Mouse (Mus musculus) myocyte (in vitro differentiated cells): ENCODE measurements around the gene Naxe. TPM values are rescaled to one million over a fixed set of nuclear protein-coding genes. Genes with fewer than 3 reads are reported as not detected.

Source experiments
- H3K27me3 ChIP-seq: one replicate; pipeline ENCODE4 v1.6.1; 2011; ENCODE audit not compliant: control insufficient read depth, insufficient read depth, insufficient read length
- H3K36me3 ChIP-seq: one replicate; pipeline ENCODE4 v1.6.1; 2011; ENCODE audit not compliant: control insufficient read depth, insufficient read depth
- H3K4me2 ChIP-seq: one replicate; pipeline ENCODE4 v1.6.1; 2011; ENCODE audit warnings: low read depth, control low read depth
- H3K4me3 ChIP-seq: one replicate; pipeline ENCODE4 v1.5.1; 2011; ENCODE audit warnings: mild to moderate bottlenecking, control low read depth, moderate library complexity
- H3K79me2 ChIP-seq: one replicate; pipeline ENCODE4 v1.6.1; 2011; ENCODE audit not compliant: control insufficient read depth, insufficient read depth
- H3ac ChIP-seq: one replicate; pipeline ENCODE4 v1.6.1; 2011; ENCODE audit not compliant: control insufficient read depth, insufficient read length
- CEBPB ChIP-seq: IDR thresholded peaks from 2 replicates; pipeline ENCODE4 v1.6.1; 2011; ENCODE audit warnings: mild to moderate bottlenecking, moderate library complexity; ENCODE audit not compliant: poor library complexity, insufficient read depth, severe bottlenecking
- E2F4 ChIP-seq: IDR thresholded peaks from one replicate; pipeline ENCODE4 v1.6.1; 2011; ENCODE audit warnings: mild to moderate bottlenecking, control low read depth, moderate library complexity; ENCODE audit not compliant: insufficient read depth
- MAX ChIP-seq: IDR thresholded peaks from one replicate; pipeline ENCODE4 v1.6.1; 2011; ENCODE audit warnings: low read depth, mild to moderate bottlenecking, control low read depth
- MYOD1 ChIP-seq, 3 experiments: IDR thresholded peaks; one replicate each; pipeline ENCODE4 v1.6.1; 2011; ENCODE audit warnings: control low read depth in 2 of 3, low read depth in 2 of 3, mild to moderate bottlenecking in 2 of 3, moderate library complexity in 1 of 3; ENCODE audit not compliant: insufficient read length in 2 of 3, control insufficient read depth in 1 of 3
- MYOG ChIP-seq, 3 experiments: IDR thresholded peaks; one replicate each; pipeline ENCODE4 v1.6.1; 2011; ENCODE audit warnings: control low read depth in 2 of 3, low read depth in 2 of 3, mild to moderate bottlenecking in 2 of 3; ENCODE audit not compliant: insufficient read length in 2 of 3, control insufficient read depth in 1 of 3, insufficient read depth in 1 of 3
- POLR2A ChIP-seq: IDR thresholded peaks from one replicate; pipeline ENCODE4 v1.6.1; 2011; ENCODE audit warnings: low read depth, mild to moderate bottlenecking, control low read depth, moderate library complexity; ENCODE audit not compliant: insufficient read length
- POLR2AphosphoS2 ChIP-seq: IDR thresholded peaks from one replicate; pipeline ENCODE4 v1.6.1; 2011; ENCODE audit warnings: low read depth, control low read depth; ENCODE audit not compliant: insufficient read length
- REST ChIP-seq: IDR thresholded peaks from one replicate; pipeline ENCODE4 v1.6.1; 2011; ENCODE audit warnings: mild to moderate bottlenecking, control low read depth, moderate library complexity; ENCODE audit not compliant: insufficient read depth, insufficient read length
- SRF ChIP-seq: IDR thresholded peaks from one replicate; pipeline ENCODE4 v1.6.1; 2011; ENCODE audit warnings: low read depth; ENCODE audit not compliant: control insufficient read depth, insufficient read length
- TCF12 ChIP-seq: IDR thresholded peaks from one replicate; pipeline ENCODE4 v1.6.1; 2011; ENCODE audit warnings: mild to moderate bottlenecking, control low read depth; ENCODE audit not compliant: poor library complexity, insufficient read depth, severe bottlenecking
- TCF3 ChIP-seq: IDR thresholded peaks from one replicate; pipeline ENCODE4 v1.6.1; 2011; ENCODE audit warnings: low read depth, control low read depth; ENCODE audit not compliant: insufficient read length
- USF1 ChIP-seq: IDR thresholded peaks from one replicate; pipeline ENCODE4 v1.6.1; 2011; ENCODE audit warnings: low read depth, mild to moderate bottlenecking, control low read depth, moderate library complexity
- polyA plus RNA-seq: library from polyadenylated mRNA; unstranded; fragments of >200 nt; fragmentation: generic; extraction: Trizol; gene quantifications from one replicate; pipeline ENCODE4 v1.2.1, GENCODE M21; 2012; ENCODE audit warnings: missing spikeins

Naxe gene
- polyA plus RNA-seq, 1 experiment = 141 TPM

- Histone ChIP-seq H3K36me3 (peaks cover 4% of the 10 kb centered on the region), H3K4me3 (no peak overlapping the region), H3K4me2 (no peak overlapping the region), H3K27me3 (no peaks in the 10 kb centered on the region), H3K79me2 (no peaks in the 10 kb centered on the region), H3ac (no peak overlapping the region)
- TF ChIP-seq CEBPB = no peak
- no peak for TF ChIP-seq MYOD1 (IDR thresholded peaks at IDR 0.05; ENCODE audit: control insufficient read depth in 1 of 3, insufficient read length in 2 of 3, low read depth in 2 of 3)
- TF ChIP-seq TCF3 = no peak
- TF ChIP-seq MAX = no peak
- TF ChIP-seq TCF12 = no peak
- TF ChIP-seq USF1 = no peak
- no peak for TF ChIP-seq SRF
- no peak for TF ChIP-seq POLR2AphosphoS2
- TF ChIP-seq E2F4 = no peak
- no peak for TF ChIP-seq REST
- TF ChIP-seq MYOG (IDR thresholded peaks at IDR 0.05; ENCODE audit: control insufficient read depth in 1 of 3, insufficient read depth in 1 of 3, insufficient read length in 2 of 3, low read depth in 2 of 3) = no peak
- TF ChIP-seq POLR2A = no peak
Observed at GRCm38 (mm10) chr3:88100251-88100650, 42.0 kb upstream of the Naxe start.

DNA sequence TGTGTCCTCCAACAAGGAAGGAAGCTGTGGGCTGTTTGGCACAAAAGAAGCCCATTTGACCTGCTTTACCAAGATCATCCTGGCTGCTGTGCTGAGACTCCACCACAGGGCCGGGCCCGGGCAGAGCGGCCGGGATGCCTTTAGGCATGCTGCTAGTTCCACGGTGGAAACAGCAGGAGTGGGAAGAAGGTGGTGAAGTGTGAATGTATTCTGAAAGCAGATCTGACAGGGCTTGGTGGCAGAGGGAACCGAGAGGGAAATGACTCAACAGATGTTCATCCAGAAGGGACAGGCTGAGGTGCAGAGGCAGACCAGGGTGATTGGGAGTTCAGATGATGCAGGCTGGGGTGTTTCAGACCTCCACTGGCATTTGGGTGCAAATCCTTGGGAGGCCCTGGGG is 39.4 kb upstream of the Naxe start:
- H3K27me3 ChIP-seq = no peaks in the 10 kb centered on the region

GRCm38 (mm10) chr3:88094126-88094525 is 35.8 kb upstream of the Naxe start:
- no peak for TF ChIP-seq TCF12
- no peak for TF ChIP-seq MYOD1 (IDR thresholded peaks at IDR 0.05; ENCODE audit: control insufficient read depth in 1 of 3, insufficient read length in 2 of 3, low read depth in 2 of 3)
- no peak for TF ChIP-seq TCF3
- no peak for TF ChIP-seq POLR2AphosphoS2
- TF ChIP-seq SRF = no peak
- no peak for TF ChIP-seq CEBPB
- TF ChIP-seq REST = no peak
- TF ChIP-seq USF1 = no peak
- TF ChIP-seq MAX = no peak
- TF ChIP-seq E2F4 = no peak
- TF ChIP-seq MYOG (IDR thresholded peaks at IDR 0.05; ENCODE audit: control insufficient read depth in 1 of 3, insufficient read depth in 1 of 3, insufficient read length in 2 of 3, low read depth in 2 of 3) = no peak
- no peak for TF ChIP-seq POLR2A
- Histone ChIP-seq H3K79me2 (no peaks in the 10 kb centered on the region), H3K36me3 (peaks cover 13% of the 10 kb centered on the region), H3K4me3 (no peak overlapping the region), H3K4me2 (no peak overlapping the region), H3ac (no peak overlapping the region), H3K27me3 (no peaks in the 10 kb centered on the region)

More for the DNA sequence above, 39.4 kb upstream of the Naxe start:
- Histone ChIP-seq H3K4me2 (no peak overlapping the region), H3ac (no peak overlapping the region), H3K79me2 (no peaks in the 10 kb centered on the region), H3K36me3 (peaks cover 7% of the 10 kb centered on the region), H3K4me3 (no peak overlapping the region)
- TF ChIP-seq REST (no peak), TCF3 (no peak)

GRCm38 (mm10) chr3:88090616-88091015 is 32.3 kb upstream of the Naxe start:
- H3K4me3 ChIP-seq = no peak overlapping the region
- no peak overlapping the region for H3K4me2 ChIP-seq
- no peak overlapping the region for H3ac ChIP-seq
- no peaks in the 10 kb centered on the region for H3K27me3 ChIP-seq
- H3K36me3 ChIP-seq = peaks cover 18% of the 10 kb centered on the region
- TF ChIP-seq MAX = no peak
- TF ChIP-seq REST = no peak
- no peak for TF ChIP-seq MYOD1 (IDR thresholded peaks at IDR 0.05; ENCODE audit: control insufficient read depth in 1 of 3, insufficient read length in 2 of 3, low read depth in 2 of 3)
- TF ChIP-seq CEBPB = no peak
- TF ChIP-seq MYOG (IDR thresholded peaks at IDR 0.05; ENCODE audit: control insufficient read depth in 1 of 3, insufficient read depth in 1 of 3, insufficient read length in 2 of 3, low read depth in 2 of 3) = no peak
- no peak for TF ChIP-seq TCF12
- no peak for TF ChIP-seq POLR2A
- TF ChIP-seq E2F4 = no peak
- no peak for TF ChIP-seq SRF
- no peak for TF ChIP-seq USF1
- no peak for TF ChIP-seq TCF3
- no peak for TF ChIP-seq POLR2AphosphoS2
- H3K79me2 ChIP-seq = no peaks in the 10 kb centered on the region

- no peak for TF ChIP-seq POLR2A
- no peak for TF ChIP-seq MAX
- no peak for TF ChIP-seq POLR2AphosphoS2
- no peak for TF ChIP-seq REST
- TF ChIP-seq E2F4 = no peak
- TF ChIP-seq MYOD1 (IDR thresholded peaks at IDR 0.05; ENCODE audit: control insufficient read depth in 1 of 3, insufficient read length in 2 of 3, low read depth in 2 of 3) = no peak
- TF ChIP-seq USF1 = no peak
- TF ChIP-seq TCF12 = no peak
- TF ChIP-seq CEBPB = no peak
- TF ChIP-seq TCF3 = no peak
- no peak overlapping the region for H3K4me2 ChIP-seq
- H3K79me2 ChIP-seq = no peaks in the 10 kb centered on the region
- no peak overlapping the region for H3ac ChIP-seq
- H3K36me3 ChIP-seq = peaks cover 18% of the 10 kb centered on the region
- no peaks in the 10 kb centered on the region for H3K27me3 ChIP-seq
- H3K4me3 ChIP-seq = no peak overlapping the region
Observed at GRCm38 (mm10) chr3:88090106-88090505, 31.8 kb upstream of the Naxe start.
